Mouse (Mus musculus) ES-Bruce4 (cell line): ENCODE results near the gene Lpin3.

ENCODE experiments used
- CTCF ChIP-seq: IDR thresholded peaks from one replicate; pipeline ENCODE4 v1.8.1; 2011; ENCODE audit warnings: low read depth, low read length
- EP300 ChIP-seq: IDR thresholded peaks from 2 replicates; pipeline ENCODE4 v1.6.1; 2011; ENCODE audit warnings: low read depth, low read length; ENCODE audit not compliant: insufficient read depth
- POLR2A ChIP-seq: IDR thresholded peaks from one replicate; pipeline ENCODE4 v1.8.1; 2011; ENCODE audit warnings: low read length; ENCODE audit not compliant: insufficient read depth

DNA sequence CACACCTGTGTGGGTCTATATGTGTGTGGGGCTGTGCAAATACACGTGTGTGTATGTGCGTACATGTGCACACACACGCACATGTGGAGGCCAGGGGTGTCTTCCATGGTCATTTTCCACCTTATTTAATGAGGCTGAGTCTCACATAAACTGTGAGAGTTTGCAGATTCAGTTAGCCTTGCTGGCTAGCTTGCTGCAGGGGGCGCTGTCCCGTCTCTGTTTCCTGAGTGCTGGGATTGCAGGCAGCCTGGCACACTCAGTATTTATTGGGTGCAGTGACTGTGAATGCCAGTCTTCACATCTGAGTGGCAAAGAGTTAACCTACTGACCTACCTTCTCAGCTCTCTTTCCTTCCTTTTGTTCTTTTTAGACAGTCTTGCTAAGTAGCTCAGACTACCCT is 53.4 kb downstream of the Lpin3 start:
- TF ChIP-seq CTCF (peak; percentile 60), POLR2A (no peak), EP300 (no peak)
